Comparison of ENCODE assay signal across 27 mouse cellular contexts in genomic region chr8:114142199-114142598, GRCm38 (mm10). TPM values are rescaled to one million over a fixed set of nuclear protein-coding genes. Genes with fewer than 3 reads are reported as not detected.
DNase-seq lines count a peak whose midpoint lies in the region; ATAC-seq and TF ChIP-seq lines count a peak whose summit lies in the region.
"Had no signal": no experiment of that assay in that cellular context is flagged by ENCODE, and none has a peak within 500 bp of the region (broad histone marks: within the 10 kb centered on the region; RNA-seq: fewer than 3 reads in every experiment).

No protein-coding gene starts in this region.

- DNase-seq in liver, adult 2 months (ENCODE audit: extremely low read depth, low read depth, low spot score) = peak; percentile 62
- no peak for DNase-seq in liver
- no peak for DNase-seq in layer of hippocampus, adult 9-11 months
- no peak for DNase-seq in retina, embryonic 14.5 days (ENCODE audit: low spot score)
- DNase-seq: adrenal gland, adult 8-10 months; adrenal gland, postnatal 25 days; cerebellum, adult 11 months; cerebellum, adult 2 months; cerebellum, adult 9-11 months; cerebellum, postnatal 25 days; gastrocnemius, postnatal 10 days; gastrocnemius, postnatal 36 days; heart, adult 2 months; heart, postnatal 14 days; heart, postnatal 4 days had no signal

- H3K9me3 ChIP-seq in intestine, embryonic 15.5 days = no peaks in the 10 kb centered on the region
- no peaks in the 10 kb centered on the region for H3K9me3 ChIP-seq in liver, embryonic 12.5 days (replicated peaks)
- no peaks in the 10 kb centered on the region for H3K9me3 ChIP-seq in forebrain, embryonic 12.5 days
- H3K9me3 ChIP-seq: embryonic facial prominence, embryonic 10.5 days; embryonic facial prominence, embryonic 13.5 days; forebrain, embryonic 13.5 days; heart, embryonic 10.5 days; heart, embryonic 13.5 days had no signal

- TF ChIP-seq POLR2A in liver, adult 2 months (IDR thresholded peaks at IDR 0.05; ENCODE audit: extremely low read depth, insufficient read depth, low read length) = no peak

- no peaks in the 10 kb centered on the region for H3K27me3 ChIP-seq in liver, adult 2 months (ENCODE audit: control insufficient read depth, insufficient read depth, low read length)
- H3K27me3 ChIP-seq in intestine, embryonic 15.5 days (replicated peaks) = no peaks in the 10 kb centered on the region
- no peaks in the 10 kb centered on the region for H3K27me3 ChIP-seq in liver, embryonic 12.5 days (replicated peaks)
- H3K27me3 ChIP-seq in forebrain, embryonic 12.5 days = no peaks in the 10 kb centered on the region
- H3K27me3 ChIP-seq: embryonic facial prominence, embryonic 13.5 days; forebrain, embryonic 13.5 days; heart, embryonic 13.5 days had no signal

- H3K36me3 ChIP-seq in liver, adult 2 months (ENCODE audit: control insufficient read depth, insufficient read depth, low read length) = peaks cover 71% of the 10 kb centered on the region
- no peaks in the 10 kb centered on the region for H3K36me3 ChIP-seq in intestine, embryonic 15.5 days
- peaks cover 3% of the 10 kb centered on the region; the same call in 1 of the 2 replicates for H3K36me3 ChIP-seq in liver, embryonic 12.5 days
- H3K36me3 ChIP-seq in forebrain, embryonic 12.5 days (replicated peaks) = no peaks in the 10 kb centered on the region
- H3K36me3 ChIP-seq: embryonic facial prominence, embryonic 10.5 days; embryonic facial prominence, embryonic 13.5 days; heart, embryonic 10.5 days; heart, embryonic 13.5 days had no signal

- TF ChIP-seq CTCF in liver, adult 2 months (IDR thresholded peaks at IDR 0.05; ENCODE audit: low read depth, low read length) = no peak

- ATAC-seq in intestine, embryonic 15.5 days = peak; percentile 55; the same call in 1 of the 2 replicates
- ATAC-seq in liver, embryonic 12.5 days = peak; percentile 51; the same call in 1 of the 2 replicates
- no peak for ATAC-seq in forebrain, embryonic 12.5 days (ENCODE audit: low FRiP score)
- ATAC-seq: activated CD4-positive, CD25-positive, alpha-beta regulatory T cell, adult 4 months; forebrain, embryonic 13.5 days; forebrain, embryonic 16.5 days had no signal

- H3K4me2 ChIP-seq in intestine, embryonic 15.5 days (replicated peaks) = no peak overlapping the region
- H3K4me2 ChIP-seq in liver, embryonic 12.5 days = no peak overlapping the region
- H3K4me2 ChIP-seq in forebrain, embryonic 12.5 days = no peak overlapping the region
- H3K4me2 ChIP-seq: embryonic facial prominence, embryonic 13.5 days; forebrain, embryonic 13.5 days; heart, embryonic 13.5 days; hindbrain, embryonic 14.5 days had no signal

- H3K4me1 ChIP-seq in liver, adult 2 months (ENCODE audit: control insufficient read depth, insufficient read depth, low read length) = peaks cover 29% of the 10 kb centered on the region
- no peaks in the 10 kb centered on the region for H3K4me1 ChIP-seq in intestine, embryonic 15.5 days (replicated peaks)
- H3K4me1 ChIP-seq in liver, embryonic 12.5 days = peaks cover 24% of the 10 kb centered on the region
- H3K4me1 ChIP-seq in forebrain, embryonic 12.5 days = no peaks in the 10 kb centered on the region
- H3K4me1 ChIP-seq: embryonic facial prominence, embryonic 10.5 days; embryonic facial prominence, embryonic 13.5 days; forebrain, embryonic 13.5 days; heart, embryonic 10.5 days had no signal

- peak overlapping the region; percentile 31 for H3K9ac ChIP-seq in liver, adult 2 months (ENCODE audit: low read depth, low read length)
- H3K9ac ChIP-seq in intestine, embryonic 15.5 days = no peak overlapping the region
- no peak overlapping the region for H3K9ac ChIP-seq in liver, embryonic 12.5 days
- H3K9ac ChIP-seq in forebrain, embryonic 12.5 days = no peak overlapping the region
- H3K9ac ChIP-seq: embryonic facial prominence, embryonic 13.5 days; forebrain, embryonic 13.5 days; heart, embryonic 13.5 days; hindbrain, embryonic 14.5 days had no signal

- H3K4me3 ChIP-seq in liver, adult 2 months (ENCODE audit: insufficient read depth, low read depth, low read length) = no peak overlapping the region
- no peak overlapping the region for H3K4me3 ChIP-seq in intestine, embryonic 15.5 days (replicated peaks)
- no peak overlapping the region for H3K4me3 ChIP-seq in liver, embryonic 12.5 days
- H3K4me3 ChIP-seq in forebrain, embryonic 12.5 days (replicated peaks) = no peak overlapping the region
- H3K4me3 ChIP-seq: embryonic facial prominence, embryonic 10.5 days; embryonic facial prominence, embryonic 13.5 days; erythroblast, embryonic 14.5 days; forebrain, embryonic 13.5 days; heart, adult 2 months; heart, embryonic 10.5 days; heart, embryonic 13.5 days had no signal

- peak overlapping the region; percentile 44 for H3K27ac ChIP-seq in liver, adult 2 months (replicated peaks; ENCODE audit: insufficient read depth, low read depth, low read length)
- no peak overlapping the region for H3K27ac ChIP-seq in intestine, embryonic 15.5 days
- H3K27ac ChIP-seq in liver, embryonic 12.5 days = no peak overlapping the region
- H3K27ac ChIP-seq in forebrain, embryonic 12.5 days = no peak overlapping the region
- H3K27ac ChIP-seq: embryonic facial prominence, embryonic 10.5 days; embryonic facial prominence, embryonic 13.5 days; forebrain, embryonic 13.5 days; heart, adult 2 months; heart, embryonic 10.5 days; heart, embryonic 13.5 days; hindbrain, embryonic 14.5 days had no signal

- peaks cover 3% of the 10 kb centered on the region; the same call in 1 of the 2 replicates for H3K79me2 ChIP-seq in liver, adult 2 months (ENCODE audit: control insufficient read depth, insufficient read depth, low read length)

RNA-seq across cellular contexts. Expression of gene Nudt7, which starts 8.8 kb away (rescaled TPM):
- 221 and 394 TPM in 2 replicates for total RNA-seq in liver, adult 2 months (2014; rRNA removed)
- 233 and 293 TPM in 2 replicates for polyA plus RNA-seq in liver, adult 2 months (2012; rRNA removed)
- 25.3 and 25.9 TPM in 2 replicates for polyA plus RNA-seq in intestine, embryonic 15.5 days (2015; fragmentation: Nextera tagmentation; extraction: Ambion mirVana)
- polyA plus RNA-seq in liver, embryonic 12.5 days (2016; fragmentation: Nextera tagmentation; extraction: Ambion mirVana) = 12.3 and 14.6 TPM in 2 replicates
- 7.3 and 7.8 TPM in 2 replicates for polyA plus RNA-seq in forebrain, embryonic 12.5 days (2016; fragmentation: Nextera tagmentation; extraction: Ambion mirVana)
